Mouse (Mus musculus): ENCODE measurements around the gene Ackr3. TPM values are rescaled to one million over a fixed set of nuclear protein-coding genes. Genes with fewer than 3 reads are reported as not detected.

Ackr3 gene
- total RNA-seq, 2 experiments from 2014 or later: not detected

DNA sequence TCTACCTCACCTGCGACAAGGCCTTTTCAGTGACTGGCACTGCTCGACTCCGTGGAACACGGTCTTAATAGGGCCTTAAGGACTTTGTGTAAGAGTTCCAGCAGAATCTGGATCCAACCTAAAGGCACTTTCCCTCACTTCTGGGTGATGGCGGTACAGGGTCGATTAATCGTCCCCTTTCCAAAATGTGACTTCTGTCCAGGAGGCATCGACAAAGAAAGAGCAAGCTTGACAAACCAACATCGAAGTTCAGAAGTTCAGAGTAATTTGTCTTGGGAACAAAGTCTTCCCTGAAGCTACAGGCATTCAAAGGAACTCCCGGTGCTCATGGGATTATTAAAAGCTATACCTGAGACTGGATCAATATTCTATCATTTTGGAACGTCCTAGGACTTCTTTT, 439 bp upstream of the Ackr3 start:
- no peak for ATAC-seq (ENCODE audit: poor library complexity, severe bottlenecking)

DNA sequence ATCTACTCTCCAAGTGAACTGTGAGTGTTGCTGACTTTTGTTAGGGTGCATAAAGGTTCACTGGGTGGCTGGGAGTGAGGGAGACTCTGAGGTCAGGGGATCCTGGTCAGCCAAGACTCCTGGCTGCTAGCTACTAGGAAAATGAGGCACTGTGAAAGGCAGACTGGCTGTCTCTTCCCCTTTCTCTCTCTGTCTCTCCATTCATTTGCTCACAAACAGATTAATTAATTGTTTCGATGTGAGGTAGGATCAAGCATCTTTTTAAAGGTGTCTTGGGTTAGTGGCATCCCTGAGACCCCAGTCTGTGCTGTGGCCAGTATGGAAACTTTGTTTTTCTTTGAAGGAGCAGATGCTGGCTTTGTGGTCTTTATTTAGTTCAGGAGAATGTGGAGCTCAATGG, 1.0 kb downstream of the Ackr3 start:
- no peak for ATAC-seq (ENCODE audit: poor library complexity, severe bottlenecking)

DNA sequence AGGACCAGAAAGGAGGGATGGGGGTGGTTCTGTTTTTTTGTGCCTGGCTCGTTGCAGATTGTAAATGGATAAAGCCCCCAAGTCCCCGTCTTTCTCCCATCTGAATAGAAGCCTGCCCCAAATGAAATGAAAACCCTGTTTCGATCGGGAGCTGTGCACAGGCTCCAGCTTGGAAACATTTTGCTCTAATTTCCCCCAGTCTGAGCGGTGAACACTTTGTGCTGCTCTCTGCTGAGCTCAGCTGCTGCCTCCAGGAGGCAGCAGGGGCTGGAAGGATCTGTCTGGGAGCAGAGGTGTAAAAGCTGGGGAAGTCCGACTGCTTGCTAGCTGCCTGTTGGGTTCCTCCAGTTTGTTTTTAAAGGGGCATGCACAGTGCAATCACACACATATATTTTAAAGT, 1.4 kb downstream of the Ackr3 start:
- ATAC-seq (ENCODE audit: poor library complexity, severe bottlenecking): no peak

DNA sequence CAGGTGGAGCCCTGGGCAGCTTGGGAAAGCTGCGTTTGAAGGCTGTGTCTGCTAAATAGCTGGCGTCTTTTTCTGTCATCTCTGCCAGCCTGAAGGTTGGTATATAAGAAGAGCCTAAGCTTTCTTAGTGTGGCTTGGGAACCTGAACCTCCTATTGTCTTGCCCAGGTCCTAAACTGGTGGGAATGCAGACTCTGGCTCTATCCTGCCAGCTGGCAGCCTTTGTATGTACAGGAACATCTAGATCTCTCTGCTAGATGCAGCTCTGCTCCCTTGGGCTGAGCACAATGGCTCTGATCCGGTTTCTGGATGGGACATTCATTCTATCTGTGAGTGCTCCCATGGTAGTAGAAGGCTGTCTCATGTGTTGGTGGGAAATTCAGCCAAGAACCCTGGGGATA, 2.9 kb downstream of the Ackr3 start:
- ATAC-seq (ENCODE audit: poor library complexity, severe bottlenecking): no peak

DNA sequence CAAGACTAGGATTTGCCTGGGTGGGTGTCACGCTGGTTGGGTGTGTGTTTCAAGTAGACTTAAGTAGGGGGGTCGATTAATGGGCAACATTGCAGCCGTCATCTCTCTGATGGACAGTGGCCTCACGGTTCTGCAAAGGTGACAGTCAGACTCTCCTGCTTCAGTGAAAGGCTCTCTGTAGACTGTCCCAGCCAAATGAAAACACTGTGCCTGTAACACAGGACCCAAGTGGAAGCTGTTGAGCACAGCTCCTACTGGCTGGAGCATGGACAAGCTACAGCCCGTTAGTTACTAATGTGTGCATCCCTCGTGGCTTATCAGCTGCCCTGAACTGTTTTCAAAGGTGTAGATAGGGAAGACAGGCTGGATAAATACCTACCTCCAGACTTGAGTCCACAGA, 3.5 kb downstream of the Ackr3 start:
- ATAC-seq (ENCODE audit: poor library complexity, severe bottlenecking): no peak

DNA sequence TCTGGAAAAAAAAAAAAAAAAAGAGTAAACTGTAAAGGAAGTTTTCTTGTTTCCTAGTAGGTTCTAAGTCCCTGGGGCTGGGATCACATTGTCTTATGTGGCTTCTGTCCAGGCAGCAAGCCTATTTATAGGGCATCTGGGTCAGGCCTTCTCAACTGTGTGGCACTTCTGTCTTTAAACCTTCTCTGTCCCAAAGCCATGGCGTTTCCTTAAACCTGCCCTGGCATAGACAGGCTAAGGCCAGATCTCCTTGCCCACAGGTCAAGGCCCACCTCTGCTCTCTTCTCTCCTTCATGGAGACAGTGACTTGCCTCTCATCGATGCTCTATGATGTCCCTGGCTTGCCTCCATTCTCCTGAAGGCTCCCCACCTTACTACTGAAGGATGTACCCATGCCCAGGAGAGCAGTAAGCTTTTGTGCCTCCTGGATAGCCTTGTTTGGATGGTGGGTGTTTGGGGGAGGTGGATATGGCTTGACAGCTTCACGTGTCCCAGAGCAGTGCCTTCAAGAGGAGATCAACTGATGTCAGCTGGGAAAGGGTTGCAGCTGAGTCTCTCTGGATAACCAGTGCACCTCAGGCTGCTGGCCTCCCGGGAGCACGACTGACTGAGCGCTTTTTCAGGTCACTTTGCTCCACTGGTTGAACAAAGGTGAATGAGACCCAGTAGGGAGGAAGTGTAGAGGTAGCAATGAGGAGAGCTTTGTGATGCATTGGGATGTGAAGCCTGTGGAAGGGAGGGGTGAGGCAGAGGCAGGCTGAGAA, 4.1 kb downstream of the Ackr3 start:
- no peak for ATAC-seq (ENCODE audit: poor library complexity, severe bottlenecking)

DNA sequence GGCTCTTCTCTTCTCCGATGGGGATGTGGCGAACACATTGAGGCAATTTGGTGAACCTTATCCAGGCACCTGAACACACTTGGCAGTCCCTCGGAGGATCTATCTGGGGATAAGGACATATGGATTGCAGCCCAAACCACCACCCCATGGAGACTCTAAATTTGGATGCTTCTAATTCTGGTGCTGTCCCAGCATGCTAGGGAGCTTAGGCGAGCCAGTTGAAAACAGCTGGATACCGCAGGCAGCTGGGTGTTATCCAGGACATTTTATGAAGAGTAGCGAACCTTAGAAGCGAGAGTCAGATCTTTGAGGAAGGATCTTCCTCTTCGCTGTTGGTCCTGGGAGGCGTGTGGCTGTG, 4.7 kb downstream of the Ackr3 start:
- ATAC-seq (ENCODE audit: poor library complexity, severe bottlenecking): no peak

DNA sequence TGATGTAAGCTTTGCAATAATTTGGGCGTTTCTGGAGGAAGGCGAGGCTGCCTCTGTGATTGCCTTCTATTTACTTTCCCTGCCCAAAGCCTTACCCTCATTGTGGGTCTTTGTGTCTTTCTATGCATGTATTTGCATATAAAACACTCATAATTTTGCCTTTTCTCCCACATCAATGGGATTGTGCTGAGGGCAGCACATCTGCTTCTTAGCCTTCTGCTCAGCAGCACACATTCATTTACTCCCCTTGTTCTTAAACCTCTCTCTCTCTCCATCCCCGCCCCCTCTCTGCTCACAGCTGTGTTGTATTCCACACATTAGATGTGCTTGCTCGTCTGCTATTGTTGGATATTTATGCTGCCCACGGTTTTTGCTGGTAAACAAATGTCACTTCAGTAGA, 5.3 kb downstream of the Ackr3 start:
- no peak for ATAC-seq (ENCODE audit: poor library complexity, severe bottlenecking)

DNA sequence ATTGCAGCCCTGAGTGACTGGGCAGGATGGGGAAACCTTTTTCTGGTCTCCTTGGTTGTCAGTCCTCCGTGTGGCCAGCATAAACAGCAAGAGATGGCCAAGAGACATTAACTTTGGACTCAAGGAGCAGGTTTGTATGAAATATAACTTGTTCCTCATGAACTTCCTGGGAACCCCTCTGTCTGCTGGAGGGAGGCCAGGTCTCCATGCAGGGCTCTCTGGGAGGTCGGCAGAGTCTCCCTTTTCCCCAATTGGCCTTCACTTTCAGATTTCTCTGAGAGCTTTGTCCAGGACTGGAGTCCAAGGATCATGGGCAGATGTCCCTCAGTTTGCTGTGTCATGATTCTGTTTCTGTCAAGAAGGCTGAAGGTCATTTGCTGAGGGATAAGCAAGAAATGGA, 6.0 kb downstream of the Ackr3 start:
- ATAC-seq (ENCODE audit: poor library complexity, severe bottlenecking): no peak

DNA sequence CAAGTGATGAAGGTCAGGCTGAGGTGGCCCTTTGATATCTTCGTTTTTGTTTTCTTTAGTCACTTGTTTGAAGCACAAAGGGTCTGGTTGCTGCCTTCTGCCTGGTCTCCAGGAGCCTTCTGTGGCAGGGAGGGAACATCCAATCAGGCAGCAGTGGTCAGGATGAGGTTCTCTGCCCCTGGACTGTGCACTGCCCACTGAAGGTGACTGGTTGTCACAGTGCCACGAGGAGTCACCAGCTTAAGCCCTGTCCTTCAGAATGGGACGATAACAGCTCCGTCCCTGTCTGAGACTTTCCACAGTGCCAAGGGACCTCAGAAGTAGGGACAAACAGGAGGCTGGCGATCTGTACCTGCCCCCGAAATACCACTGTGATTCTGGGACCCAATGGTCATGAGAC, 6.6 kb downstream of the Ackr3 start:
- no peak for ATAC-seq (ENCODE audit: poor library complexity, severe bottlenecking)

DNA sequence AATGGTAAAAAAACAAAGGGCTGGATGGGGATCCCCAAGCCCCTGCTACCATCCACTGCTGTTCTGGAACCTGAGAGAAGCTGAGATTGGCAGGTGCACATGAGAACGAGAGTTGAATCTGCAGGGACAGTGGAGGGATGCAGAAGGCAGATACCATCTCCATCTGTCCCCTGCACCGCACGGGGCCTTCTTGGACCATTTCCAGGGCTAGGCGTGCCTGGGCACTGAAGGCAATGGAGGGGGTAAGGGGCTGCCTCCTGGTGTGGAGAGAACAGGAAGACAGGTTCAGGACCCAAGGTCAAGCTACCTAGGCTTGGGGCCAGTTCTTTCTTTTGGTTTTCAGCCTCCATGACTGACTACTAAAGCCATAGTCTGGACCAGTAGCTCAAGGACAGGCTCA, 7.0 kb downstream of the Ackr3 start:
- ATAC-seq (ENCODE audit: poor library complexity, severe bottlenecking): no peak

DNA sequence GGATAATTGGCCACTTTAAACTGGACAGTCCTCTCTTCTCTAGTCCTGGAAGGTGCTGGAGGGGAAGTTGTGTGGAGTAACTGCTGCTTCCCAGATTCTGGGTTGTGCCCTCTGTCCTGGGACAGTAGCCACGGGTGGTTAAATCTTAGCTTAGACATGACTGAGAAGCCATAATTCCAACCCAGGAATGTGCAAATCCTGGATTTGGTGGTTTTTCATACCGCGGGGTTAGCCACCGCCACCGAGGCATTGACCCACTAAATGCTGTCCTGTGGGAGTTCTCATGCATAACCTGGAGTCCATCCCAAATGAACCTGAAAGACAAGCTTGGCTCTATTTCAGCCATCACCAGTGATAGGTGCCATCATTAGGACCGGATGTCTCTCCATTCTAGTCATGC, 8.6 kb downstream of the Ackr3 start:
- ATAC-seq (ENCODE audit: poor library complexity, severe bottlenecking): no peak

DNA sequence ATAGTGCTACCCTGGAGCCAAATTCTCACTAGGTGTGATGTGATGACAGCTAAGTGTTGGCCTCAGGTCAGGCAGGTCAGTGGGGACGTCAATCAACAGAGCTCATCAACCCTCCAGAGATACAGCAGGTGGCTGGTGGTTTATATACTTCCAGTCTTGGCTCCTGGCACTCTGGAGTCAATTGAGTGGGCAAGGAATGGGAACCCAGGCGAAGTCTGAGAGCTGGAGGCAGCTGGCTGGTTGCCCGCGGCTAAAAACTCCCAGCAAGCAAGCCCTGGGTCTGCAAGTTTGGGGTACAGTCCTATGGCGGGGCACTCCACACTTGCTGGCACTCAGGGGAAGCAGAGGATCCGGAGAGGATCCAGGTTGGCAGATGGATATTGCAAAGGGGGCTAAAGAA, 9.1 kb downstream of the Ackr3 start:
- no peak for ATAC-seq (ENCODE audit: poor library complexity, severe bottlenecking)

DNA sequence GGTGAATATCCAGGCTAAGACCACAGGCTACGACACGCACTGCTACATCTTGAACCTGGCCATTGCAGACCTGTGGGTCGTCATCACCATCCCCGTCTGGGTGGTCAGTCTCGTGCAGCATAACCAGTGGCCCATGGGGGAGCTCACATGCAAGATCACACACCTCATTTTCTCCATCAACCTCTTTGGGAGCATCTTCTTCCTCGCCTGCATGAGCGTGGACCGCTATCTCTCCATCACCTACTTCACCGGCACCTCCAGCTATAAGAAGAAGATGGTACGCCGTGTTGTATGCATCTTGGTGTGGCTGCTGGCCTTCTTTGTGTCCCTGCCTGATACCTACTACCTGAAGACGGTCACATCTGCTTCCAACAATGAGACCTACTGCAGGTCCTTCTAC, 10.2 kb downstream of the Ackr3 start:
- ATAC-seq (ENCODE audit: poor library complexity, severe bottlenecking): no peak

DNA sequence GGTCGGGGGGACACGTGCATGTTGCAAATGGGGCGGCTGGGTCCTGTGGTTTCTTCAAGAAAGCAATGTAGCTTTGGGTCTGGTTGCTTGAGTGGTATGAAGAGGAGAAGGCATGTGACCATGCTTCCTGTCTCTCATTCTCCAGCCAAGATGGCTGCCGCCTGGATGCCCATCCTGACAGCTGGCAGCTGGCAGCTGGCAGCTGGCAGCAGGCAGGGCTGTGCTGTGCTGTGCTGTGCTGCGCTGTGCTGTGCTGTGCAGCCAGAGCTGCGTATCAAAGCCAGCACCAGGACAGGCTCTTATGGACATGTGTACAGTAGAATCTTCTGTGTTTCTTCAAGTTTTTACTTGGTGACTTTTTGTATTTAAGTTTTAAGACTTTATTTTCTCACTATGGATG, 11.1 kb downstream of the Ackr3 start:
- no peak for ATAC-seq (ENCODE audit: poor library complexity, severe bottlenecking)

DNA sequence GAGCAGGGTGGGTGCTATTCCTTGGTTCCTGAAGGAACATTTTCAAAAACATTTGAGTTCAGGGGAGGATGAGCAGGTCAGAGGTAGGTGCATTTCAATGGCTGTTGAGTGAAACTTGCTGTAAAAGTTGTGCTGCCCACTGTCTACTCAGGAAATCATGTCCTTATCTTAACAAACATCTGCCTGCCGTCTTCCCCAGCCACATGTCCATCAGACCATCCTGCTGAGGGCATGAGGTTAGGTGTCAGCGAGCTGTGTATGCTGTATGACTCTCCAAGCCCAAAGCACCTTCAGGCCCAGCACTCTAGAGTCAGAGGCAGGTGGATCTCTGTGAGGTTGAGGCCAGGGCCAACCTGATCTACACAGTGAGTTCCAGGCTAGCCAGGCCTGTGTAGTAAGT, 12.1 kb downstream of the Ackr3 start:
- no peak for ATAC-seq (ENCODE audit: poor library complexity, severe bottlenecking)

DNA sequence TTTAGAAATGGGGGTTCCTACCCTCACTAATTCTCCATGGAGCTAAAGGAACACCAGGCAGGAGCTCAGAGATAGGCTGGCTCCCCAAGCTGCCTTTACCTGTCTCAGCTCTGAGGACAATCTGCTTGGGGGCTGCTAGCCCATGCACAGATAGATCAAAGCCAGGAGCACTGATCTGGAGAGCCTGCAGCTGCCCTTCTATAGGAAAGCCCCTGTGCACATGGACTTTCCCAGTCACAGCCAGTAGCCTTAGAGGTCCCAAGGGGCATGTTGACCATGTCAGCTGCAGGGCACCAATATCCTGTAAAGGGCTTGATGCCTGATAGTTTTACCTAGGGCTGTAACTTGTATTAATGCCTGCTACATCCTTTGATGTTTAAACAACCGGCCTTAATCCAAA, 12.6 kb downstream of the Ackr3 start:
- no peak for ATAC-seq (ENCODE audit: poor library complexity, severe bottlenecking)

DNA sequence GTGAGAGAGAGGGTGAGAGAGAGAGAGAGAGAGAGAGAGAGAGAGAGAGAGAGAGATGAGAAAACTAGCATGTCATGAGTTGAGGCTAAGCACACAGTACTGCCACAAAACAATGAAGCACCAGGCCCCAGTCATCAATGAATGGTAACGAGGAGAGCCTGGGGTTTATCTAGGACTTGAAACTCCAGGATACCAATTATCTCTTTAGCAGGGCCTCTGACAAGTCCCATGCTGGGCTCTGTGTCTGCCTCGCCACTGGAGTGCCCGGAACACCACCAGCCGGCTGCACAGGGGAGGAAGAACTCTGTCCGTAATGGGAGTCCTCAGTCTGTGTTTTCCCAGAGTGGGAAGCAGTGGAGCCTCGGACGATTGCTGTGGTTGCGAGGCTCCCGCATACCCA, 16.5 kb downstream of the Ackr3 start:
- no peak for ATAC-seq (ENCODE audit: poor library complexity, severe bottlenecking)

DNA sequence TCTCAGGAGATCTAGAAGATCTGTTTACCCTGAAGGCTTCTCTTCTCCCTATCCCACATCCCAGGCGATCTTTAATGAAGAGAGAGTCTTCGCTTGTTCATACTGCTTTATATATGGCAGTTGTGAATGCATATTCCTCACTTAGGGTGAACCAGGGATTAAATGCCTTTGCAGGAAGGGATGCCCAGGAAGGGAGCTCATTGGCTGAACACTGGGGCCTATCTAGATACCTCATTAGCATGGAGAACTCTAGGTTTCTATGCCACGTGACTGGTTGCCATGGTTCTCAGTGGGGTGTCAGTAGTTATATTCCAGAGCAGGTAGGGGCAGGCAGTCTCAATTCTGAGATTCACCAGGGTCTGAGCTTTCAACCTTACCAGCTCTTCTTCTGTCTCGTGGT, 17.1 kb downstream of the Ackr3 start:
- ATAC-seq (ENCODE audit: poor library complexity, severe bottlenecking): no peak

DNA sequence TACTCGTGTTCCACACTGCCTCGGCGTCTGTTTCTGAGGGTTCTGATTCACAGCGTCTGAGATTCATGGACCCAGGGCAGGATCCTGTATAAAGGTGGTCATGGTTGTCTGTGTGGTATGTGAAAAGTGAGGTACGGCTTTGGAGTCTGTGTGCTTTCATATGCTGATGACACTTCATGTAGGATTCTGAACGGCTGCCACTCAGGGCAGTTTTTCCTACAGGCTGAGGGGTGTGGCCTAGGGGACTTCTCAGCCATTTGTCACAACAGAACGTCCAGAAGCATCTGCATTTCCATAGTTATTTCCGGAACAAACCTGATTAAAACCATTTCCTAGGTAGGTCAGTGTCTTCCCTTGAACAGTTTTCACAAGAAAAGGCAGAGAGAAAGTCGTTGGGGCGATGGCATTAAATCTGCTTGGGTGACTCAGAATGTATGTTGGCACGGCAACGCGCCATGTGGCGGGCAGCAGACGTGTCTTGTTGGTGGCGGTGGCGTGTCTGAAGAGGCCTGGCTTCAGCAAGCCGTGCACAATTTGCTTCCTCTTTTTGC, 18.1 kb downstream of the Ackr3 start:
- ATAC-seq (ENCODE audit: poor library complexity, severe bottlenecking): no peak

DNA sequence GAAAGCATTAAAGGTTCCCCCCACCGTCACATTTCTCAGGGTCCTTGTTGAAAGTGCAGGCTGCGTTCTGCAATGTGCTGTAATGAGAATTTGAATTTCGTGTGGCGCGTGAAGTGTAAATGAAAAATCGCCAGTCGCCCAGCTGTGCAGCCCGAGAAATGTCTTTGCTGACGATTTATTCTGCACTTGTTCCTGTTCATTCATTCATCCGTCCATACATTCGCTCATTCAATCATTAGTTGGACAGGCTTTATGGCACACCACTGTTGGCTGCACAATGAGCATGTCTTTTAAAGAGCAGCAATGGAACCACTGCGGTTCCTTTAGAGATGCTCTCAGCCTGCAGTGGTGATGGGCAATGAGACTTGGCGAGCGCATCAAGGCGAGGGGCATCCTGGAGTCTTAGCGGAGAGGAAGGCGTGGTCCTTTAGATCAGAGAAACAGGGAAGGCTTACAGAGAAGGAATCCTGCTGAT, 18.7 kb downstream of the Ackr3 start:
- no peak for ATAC-seq (ENCODE audit: poor library complexity, severe bottlenecking)

DNA sequence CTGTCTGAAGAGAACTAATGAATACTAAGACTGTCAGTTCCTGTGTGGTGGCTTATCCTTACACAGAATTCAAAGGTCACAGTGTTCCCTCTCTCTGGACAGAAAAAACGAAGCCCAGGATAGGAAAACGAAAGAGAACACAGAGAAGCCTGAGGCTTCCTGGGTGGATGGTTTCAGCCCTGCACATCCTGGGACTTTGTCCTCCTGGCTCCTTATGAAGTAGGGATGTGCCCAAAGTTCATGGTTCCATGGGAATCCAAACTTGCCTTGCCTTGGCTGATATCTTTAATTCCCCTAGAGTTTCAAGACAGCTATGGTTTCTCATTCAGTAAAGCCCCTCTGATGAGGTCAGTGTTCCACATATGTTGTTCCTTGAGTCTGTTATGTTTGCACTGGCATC, 19.2 kb downstream of the Ackr3 start:
- no peak for ATAC-seq (ENCODE audit: poor library complexity, severe bottlenecking)

DNA sequence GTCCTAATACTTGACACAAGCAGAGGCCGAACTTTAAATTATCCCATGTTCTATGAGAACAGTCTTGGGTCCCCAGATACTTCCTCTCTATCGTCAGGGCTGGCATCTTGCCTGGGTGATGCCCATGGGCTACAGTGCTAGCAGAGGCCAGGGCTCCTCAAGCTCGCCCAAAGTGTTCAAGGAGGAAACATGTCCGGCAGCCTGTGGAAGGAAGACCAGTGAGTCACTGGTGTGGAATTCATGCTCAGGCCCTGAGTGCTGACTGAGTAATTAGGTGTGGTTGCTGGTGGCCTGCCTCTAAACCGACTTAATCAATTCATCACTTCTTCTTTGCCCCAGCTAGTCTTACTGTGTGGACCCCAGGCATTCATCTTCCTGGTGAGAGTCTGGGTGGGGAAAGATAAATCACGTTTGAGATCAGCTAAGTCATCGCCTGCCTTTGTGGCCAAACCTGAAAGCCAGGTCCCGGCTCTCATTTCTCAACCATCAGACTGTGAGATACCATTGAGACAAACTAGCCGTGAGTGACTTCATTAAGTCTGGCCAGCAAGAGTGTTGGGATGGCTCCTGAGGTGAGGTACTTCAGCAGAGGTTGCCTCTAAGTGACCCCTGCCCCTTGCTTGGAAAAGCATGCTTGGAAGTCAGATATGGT, 21.9 kb downstream of the Ackr3 start:
- no peak for ATAC-seq (ENCODE audit: poor library complexity, severe bottlenecking)
